Mouse (Mus musculus) liver, postnatal 0 days (tissue): Measurements from ENCODE around the gene Jmjd8. TPM values are rescaled to one million over a fixed set of nuclear protein-coding genes. Genes with fewer than 3 reads are reported as not detected.

Experiments
- ATAC-seq: fragments of 200-750 bp; cut with Nextera tagmentation; 2 replicates; pipeline ENCODE4 v1.8.0; 2017; ENCODE audit warnings: mild to moderate bottlenecking, moderate library complexity
- DNase-seq: peaks from one replicate; pipeline ENCODE4 v3.0.0-alpha.2; 2016
- H3K27ac ChIP-seq: fragments of 300-500 bp; sonication (generic); 2 replicates; pipeline ENCODE4 v1.5.1; 2014; ENCODE audit warnings: antibody characterized with exemption, moderate library complexity, mild to moderate bottlenecking, low read depth
- H3K27me3 ChIP-seq: fragments of 300-500 bp; sonication (generic); 2 replicates; pipeline ENCODE4 v1.6.1; 2014; ENCODE audit warnings: low read length, control low read depth, mixed read lengths; ENCODE audit not compliant: insufficient read depth
- H3K36me3 ChIP-seq: fragments of 300-500 bp; sonication (generic); replicated peaks from 2 replicates; pipeline ENCODE4 v1.6.1; 2014; ENCODE audit warnings: mild to moderate bottlenecking, control low read depth, low read length, moderate library complexity, mixed read lengths; ENCODE audit not compliant: insufficient read depth
- H3K4me1 ChIP-seq: fragments of 300-500 bp; sonication (generic); 2 replicates; pipeline ENCODE4 v1.6.1; 2014; ENCODE audit warnings: antibody characterized with exemption, mild to moderate bottlenecking, control low read depth; ENCODE audit not compliant: insufficient read depth
- H3K4me2 ChIP-seq: fragments of 300-500 bp; sonication (generic); 2 replicates; pipeline ENCODE4 v1.6.1; 2014; ENCODE audit warnings: low read depth, mild to moderate bottlenecking, low read length, moderate library complexity, mixed read lengths
- H3K4me3 ChIP-seq: fragments of 300-500 bp; sonication (generic); 2 replicates; pipeline ENCODE4 v1.5.1; 2014; ENCODE audit warnings: low read depth, low read length
- H3K9ac ChIP-seq: fragments of 300-500 bp; sonication (generic); replicated peaks from 2 replicates; pipeline ENCODE4 v1.6.1; 2014; ENCODE audit warnings: mild to moderate bottlenecking, moderate library complexity
- H3K9me3 ChIP-seq: fragments of 300-500 bp; sonication (generic); 2 replicates; pipeline ENCODE4 v1.6.1; 2016; ENCODE audit warnings: mild to moderate bottlenecking, control low read depth, low read length, mixed read lengths
- CTCF ChIP-seq: sonication (generic); IDR thresholded peaks from 2 replicates; pipeline ENCODE4 v1.5.1; 2016; ENCODE audit warnings: antibody characterized with exemption, low read depth
- EP300 ChIP-seq: IDR thresholded peaks from 2 replicates; pipeline ENCODE4 v1.6.1; 2016; ENCODE audit warnings: antibody characterized with exemption, low read depth, mild to moderate bottlenecking
- WGBS: fragments of 180-500 bp; shearing (Covaris S2); extraction: QIAGEN DNeasy Blood & Tissue Kit; methylation state at CpG from one replicate; pipeline ENCODE4 v1.1.7; 2014; ENCODE audit not compliant: insufficient replicate concordance; 5-methylcytosine and 5-hydroxymethylcytosine counted together
- polyA plus RNA-seq: library from polyadenylated mRNA; unstranded; fragments of >200 nt; fragmentation: Nextera tagmentation; extraction: Ambion mirVana; gene quantifications from 2 replicates; pipeline ENCODE4 v1.2.1, GENCODE M21; 2015

Jmjd8 gene
- polyA plus RNA-seq, 1 experiment from 2014 or later = 13.8 TPM

DNA sequence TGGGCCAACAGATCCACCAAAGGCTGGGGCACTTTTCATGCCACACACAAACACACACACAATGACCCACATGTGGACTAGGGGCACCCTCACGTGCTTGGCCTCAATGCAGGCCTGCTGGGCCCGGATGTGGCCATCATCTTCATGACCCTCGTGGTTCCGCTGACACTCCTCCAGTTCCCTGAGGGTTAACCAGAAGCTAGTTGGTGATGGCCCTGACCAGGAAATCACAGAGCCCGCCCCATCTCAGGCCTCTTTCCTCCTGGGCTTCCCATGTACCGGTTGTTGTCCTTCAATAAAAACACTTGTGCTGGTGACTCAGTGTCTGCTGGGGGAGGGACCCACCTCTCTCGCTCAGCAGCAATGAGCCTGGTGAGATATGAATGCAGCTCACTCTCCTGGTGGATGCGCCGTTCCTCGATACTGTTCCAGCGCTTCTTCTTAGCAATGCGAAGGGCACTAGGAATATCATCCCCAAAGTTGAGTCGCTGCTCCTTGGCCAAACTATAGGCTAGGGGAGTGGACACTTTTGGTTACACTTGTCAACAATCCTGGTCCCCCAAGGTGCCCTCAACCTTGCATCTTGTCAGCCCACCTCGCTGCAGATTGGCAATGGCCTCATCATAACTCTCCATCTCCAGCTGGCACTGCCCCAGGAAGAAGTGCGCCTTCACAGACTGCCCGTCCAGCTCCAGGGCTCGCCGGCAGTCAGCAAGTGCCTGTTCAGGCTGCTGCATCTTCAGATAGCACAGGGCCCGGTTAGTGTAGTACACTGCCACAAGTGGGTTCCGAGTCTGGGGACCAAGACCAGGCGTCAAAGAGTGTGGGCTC lies 3.0 kb downstream of the Jmjd8 start:
- peaks cover 62% of the 10 kb centered on the region for H3K4me1 ChIP-seq
- 48% methylated on average over 21 of the region's 21 CpGs for WGBS

DNA sequence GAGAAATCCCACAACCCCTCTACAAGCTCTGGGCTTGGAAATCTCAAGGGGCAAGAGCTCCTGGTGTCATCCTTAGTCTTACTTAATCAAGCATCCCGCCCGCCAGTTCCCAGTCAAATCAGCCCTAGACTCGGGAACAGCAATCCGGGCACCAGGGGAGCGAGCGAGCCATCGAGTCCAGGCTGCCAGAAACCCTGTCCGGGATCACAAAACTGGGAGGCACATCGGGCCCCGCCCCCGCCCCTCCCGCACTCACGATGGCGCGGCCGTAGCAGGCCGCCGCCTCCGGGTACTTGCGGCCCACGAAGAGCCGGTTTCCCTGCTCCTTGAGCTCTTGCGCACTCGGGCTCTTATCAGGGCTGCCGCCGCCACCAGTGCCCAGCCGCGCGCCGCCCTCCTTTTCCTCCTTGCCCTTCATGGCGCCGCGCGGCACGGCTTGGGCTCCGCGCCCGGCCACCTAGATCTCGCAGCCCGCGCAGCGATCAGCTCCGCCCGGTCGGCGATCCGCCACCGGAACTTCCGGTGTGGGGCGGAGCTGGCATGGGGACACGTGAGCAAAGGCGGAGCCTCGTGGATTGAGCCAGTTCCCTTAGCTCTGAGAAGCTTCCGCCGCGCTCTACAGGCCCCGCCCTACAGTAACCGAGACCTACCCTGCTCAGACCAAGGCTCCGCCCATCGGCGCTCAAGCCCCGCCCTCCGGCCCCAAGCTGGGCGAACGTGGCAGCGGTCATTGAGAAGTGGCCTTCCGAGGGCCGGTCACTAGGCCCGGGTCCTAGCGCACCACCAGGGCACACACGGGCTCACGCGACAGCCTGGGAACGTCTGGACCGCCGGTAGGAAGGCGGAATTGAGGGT lies 4.0 kb downstream of the Jmjd8 start:
- Histone ChIP-seq H3K36me3 (peaks cover 21% of the 10 kb centered on the region), H3K4me3 (peak overlapping the region; percentile 75)
- 1% methylated on average over 66 of the region's 77 CpGs for WGBS

More for the DNA sequence above, 3.0 kb downstream of the Jmjd8 start:
- Histone ChIP-seq H3K36me3 (peaks cover 27% of the 10 kb centered on the region), H3K4me3 (peak overlapping the region; percentile 75), H3K27ac (peak overlapping the region; percentile 99), H3K9me3 (no peaks in the 10 kb centered on the region), H3K9ac (peak overlapping the region; percentile 84), H3K27me3 (no peaks in the 10 kb centered on the region), H3K4me2 (peak overlapping the region; percentile 99)
- no peak for DNase-seq
- no peak for ATAC-seq
- TF ChIP-seq CTCF (no peak), EP300 (no peak)

DNA sequence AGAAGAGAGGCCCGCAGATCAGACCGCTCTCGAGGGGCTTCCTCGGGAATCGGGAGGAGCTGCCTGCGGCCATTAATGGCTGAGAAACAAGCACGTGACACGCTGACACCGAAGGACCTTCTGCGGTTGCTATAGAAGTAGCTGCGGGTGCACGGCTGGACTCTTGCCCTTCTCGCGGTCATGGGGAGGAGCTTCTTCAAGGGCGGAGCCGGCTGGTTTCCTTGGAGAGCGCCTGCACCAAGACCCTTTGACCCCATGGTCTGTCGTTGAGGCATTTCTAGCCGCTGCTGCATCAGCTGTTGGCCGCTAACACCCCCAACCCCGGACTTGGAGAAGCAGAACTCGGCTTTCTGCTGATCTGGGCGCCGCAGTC lies 4.6 kb downstream of the Jmjd8 start, which contains the start of gene Stub1:
Gene Stub1, minus strand, starts transcription at position 114 of the 373 bp plus-strand sequence.
- TF ChIP-seq EP300 (no peak), CTCF (no peak)
- Histone ChIP-seq H3K4me1 (peaks cover 67% of the 10 kb centered on the region), H3K9ac (peak within 1 kb of the TSS; percentile 84), H3K4me2 (peak within 1 kb of the TSS; percentile 99), H3K4me3 (peak within 1 kb of the TSS; percentile 75), H3K27me3 (no peaks in the 10 kb centered on the region), H3K9me3 (no peaks in the 10 kb centered on the region), H3K36me3 (peaks cover 21% of the 10 kb centered on the region), H3K27ac (peak within 1 kb of the TSS; percentile 99)
- ATAC-seq (peak; percentile 66), DNase-seq (peak; percentile 87)
- under 1% methylated on average over 24 of the region's 24 CpGs for WGBS

More for the DNA sequence above, 4.0 kb downstream of the Jmjd8 start:
- H3K9ac ChIP-seq = peak overlapping the region; percentile 84
- H3K9me3 ChIP-seq = no peaks in the 10 kb centered on the region
- H3K27me3 ChIP-seq = no peaks in the 10 kb centered on the region
- ATAC-seq (peak; percentile 89), DNase-seq (peak; percentile 99)
- TF ChIP-seq CTCF (no peak), EP300 (no peak)
- H3K27ac ChIP-seq = peak overlapping the region; percentile 99
- H3K4me2 ChIP-seq = peak overlapping the region; percentile 99
- H3K4me1 ChIP-seq = peaks cover 70% of the 10 kb centered on the region

DNA sequence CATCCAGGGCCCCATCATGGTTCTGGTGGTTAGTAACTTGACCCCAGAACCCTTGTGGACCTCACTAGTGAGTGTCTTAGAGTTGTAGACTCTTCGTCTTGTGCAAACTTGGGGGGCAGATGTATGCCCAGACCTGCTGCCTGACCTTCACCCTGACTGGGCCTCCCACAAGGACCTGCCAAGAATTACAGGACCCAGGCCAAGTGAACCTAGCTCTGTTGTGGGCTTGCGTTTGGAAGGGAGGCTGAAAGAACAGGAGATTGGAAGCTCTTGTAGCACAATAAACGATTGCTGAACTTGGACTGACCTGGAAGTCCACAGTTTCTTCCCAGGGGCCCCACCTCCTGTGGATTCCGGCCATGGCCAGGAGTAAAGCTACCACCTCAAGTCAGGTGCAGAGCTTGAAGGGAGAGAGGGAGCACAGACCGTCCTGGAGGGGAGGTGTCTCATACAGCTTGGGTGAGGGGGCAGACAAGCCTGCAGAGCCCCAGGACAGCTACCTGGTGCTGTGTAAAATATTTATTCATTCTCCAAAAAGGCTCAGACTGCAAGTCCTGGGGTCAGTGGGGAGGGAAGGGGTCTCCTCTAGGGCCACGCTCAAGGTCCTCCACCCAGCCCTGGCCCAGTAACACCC lies 5.4 kb downstream of the Jmjd8 start:
- DNase-seq (no peak), ATAC-seq (no peak)
- Histone ChIP-seq H3K9me3 (no peaks in the 10 kb centered on the region), H3K27ac (peak overlapping the region; percentile 99), H3K4me2 (peak overlapping the region; percentile 99), H3K4me1 (peaks cover 67% of the 10 kb centered on the region), H3K9ac (peak overlapping the region; percentile 84), H3K27me3 (no peaks in the 10 kb centered on the region), H3K4me3 (peak overlapping the region; percentile 75), H3K36me3 (peaks cover 26% of the 10 kb centered on the region)
- 33% methylated on average over 6 of the region's 6 CpGs for WGBS
- TF ChIP-seq CTCF = no peak
- no peak for TF ChIP-seq EP300

DNA sequence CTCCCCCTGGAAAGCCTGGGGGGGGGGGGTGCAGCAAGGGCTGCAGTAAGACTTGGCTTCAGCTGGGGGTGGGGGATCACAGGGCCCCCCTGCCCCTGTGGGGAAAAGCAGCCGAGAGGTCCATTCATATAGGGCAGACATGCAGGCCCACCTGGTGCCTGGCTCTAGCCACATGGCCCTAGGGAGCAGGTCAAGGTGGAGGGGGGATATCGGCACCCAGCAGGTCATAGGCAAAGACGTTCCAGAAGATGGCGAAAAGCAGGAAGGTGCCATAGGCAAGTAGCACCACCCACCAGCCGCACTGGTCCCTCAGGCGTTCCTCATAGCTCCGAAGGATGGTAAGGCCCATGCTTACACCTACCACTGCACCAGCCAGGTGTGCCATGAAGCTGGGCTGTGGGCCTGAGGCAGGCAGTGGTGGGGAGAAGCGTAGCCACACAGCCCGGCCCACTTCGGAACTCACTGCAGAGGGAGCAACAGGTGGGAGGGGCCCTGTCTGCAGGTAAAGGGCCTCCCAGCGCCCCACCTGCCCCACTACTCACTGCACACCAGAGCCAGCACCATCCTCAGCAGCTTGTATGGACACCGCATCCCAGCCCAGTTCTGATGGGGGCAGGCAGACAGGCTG lies 6.0 kb downstream of the Jmjd8 start:
- Histone ChIP-seq H3K27ac (peak overlapping the region; percentile 99), H3K9me3 (no peaks in the 10 kb centered on the region), H3K4me3 (peak overlapping the region; percentile 75), H3K4me2 (peak overlapping the region; percentile 99), H3K9ac (peak overlapping the region; percentile 84), H3K36me3 (peaks cover 32% of the 10 kb centered on the region), H3K4me1 (peaks cover 62% of the 10 kb centered on the region), H3K27me3 (no peaks in the 10 kb centered on the region)
- WGBS = 76% methylated on average over 12 of the region's 12 CpGs
- TF ChIP-seq EP300 (no peak), CTCF (no peak)
- no peak for ATAC-seq
- no peak for DNase-seq
